ENCODE assay signal across 8 mouse cellular contexts in genomic region chr4:139602357-139603244, GRCm38 (mm10). TPM values are rescaled to one million over a fixed set of nuclear protein-coding genes. Genes with fewer than 3 reads are reported as not detected.
DNase-seq lines count a peak whose midpoint lies in the region; ATAC-seq and TF ChIP-seq lines count a peak whose summit lies in the region.

TSS of gene Gm21969 (plus strand) at chr4:139603186.

- ATAC-seq in frontal cortex, adult (ENCODE audit: low TSS enrichment) = peak; percentile 51; the same call in 1 of the 2 replicates
- ATAC-seq in stomach, embryonic 14.5 days (ENCODE audit: insufficient number of reproducible peaks, insufficient read depth, low FRiP score, low read depth) = no peak

- peak within 1 kb of the TSS; percentile 83 for H3K27ac ChIP-seq in stomach, embryonic 14.5 days (ENCODE audit: low read length)

- H3K36me3 ChIP-seq in C2C12 (ENCODE audit: control insufficient read depth, insufficient read depth) = peaks cover 35% of the 10 kb centered on the region
- peaks cover 10% of the 10 kb centered on the region; the same call in 1 of the 2 replicates for H3K36me3 ChIP-seq in stomach, embryonic 14.5 days (ENCODE audit: control insufficient read depth, insufficient read depth, low read length)

- H3K79me3 ChIP-seq in C2C12 (ENCODE audit: low read depth) = peaks cover 23% of the 10 kb centered on the region

- no peak within 1 kb of the TSS for H3K4me2 ChIP-seq in stomach, embryonic 14.5 days (replicated peaks; ENCODE audit: low read depth, low read length)

- H3ac ChIP-seq in C2C12 (ENCODE audit: control insufficient read depth, insufficient read length, low read depth) = peak within 1 kb of the TSS; percentile 48

- H3K9ac ChIP-seq in stomach, embryonic 14.5 days (replicated peaks; ENCODE audit: low read depth, low read length) = no peak within 1 kb of the TSS; the same call in 1 of the 2 replicates

- 50% methylated on average over 14 of the region's 14 CpGs for WGBS in stomach, embryonic 14.5 days

- TF ChIP-seq CTCF in C2C12 (IDR thresholded peaks at IDR 0.05; ENCODE audit: control insufficient read depth, insufficient read depth, insufficient read length) = no peak

- H3K4me3 ChIP-seq in C2C12 (ENCODE audit: insufficient read depth, poor library complexity, severe bottlenecking) = no peak within 1 kb of the TSS
- no peak within 1 kb of the TSS for H3K4me3 ChIP-seq in stomach, embryonic 14.5 days (ENCODE audit: low read depth, low read length)

- H3K4me1 ChIP-seq in stomach, embryonic 14.5 days (ENCODE audit: control insufficient read depth, insufficient read depth, low read length) = peaks cover 45% of the 10 kb centered on the region

- no peaks in the 10 kb centered on the region for H3K27me3 ChIP-seq in C2C12 (ENCODE audit: control insufficient read depth, insufficient read depth, insufficient read length)
- no peaks in the 10 kb centered on the region for H3K27me3 ChIP-seq in stomach, embryonic 14.5 days (ENCODE audit: control insufficient read depth, insufficient read depth, low read length)

- no peaks in the 10 kb centered on the region for H3K9me3 ChIP-seq in stomach, embryonic 14.5 days (ENCODE audit: control insufficient read depth, low read depth, low read length)

- no peak for DNase-seq in frontal cortex, postnatal 10 days (ENCODE audit: low spot score in 2 of 2)
- DNase-seq in brain, adult 2 months (ENCODE audit: low read depth, low spot score) = peak; percentile 52
- DNase-seq in frontal cortex, postnatal 25 days (ENCODE audit: low spot score in 2 of 2) = peak; percentile 39 to 50
- DNase-seq in kidney, postnatal 10 days = peak; percentile 78
- DNase-seq in lung, postnatal 14 days = peak; percentile 75

- peaks cover 72% of the 10 kb centered on the region for H3K79me2 ChIP-seq in C2C12 (ENCODE audit: control insufficient read depth, insufficient read depth)

TF ChIP-seq in C2C12, 6 proteins besides CTCF, POLR2A, EP300 and RAD21:
- TF ChIP-seq FOSL1 (IDR thresholded peaks at IDR 0.05; ENCODE audit: insufficient read depth, low read length, poor library complexity, severe bottlenecking) (no peak), MAX (IDR thresholded peaks at IDR 0.05) (no peak), USF1 (IDR thresholded peaks at IDR 0.05; ENCODE audit: low read depth) (no peak), MYOG (IDR thresholded peaks at IDR 0.05; ENCODE audit: control insufficient read depth, extremely low read depth, insufficient read length) (no peak), MYOD1 (IDR thresholded peaks at IDR 0.05; ENCODE audit: control insufficient read depth, insufficient read length, low read depth) (no peak), CEBPB (IDR thresholded peaks at IDR 0.05; ENCODE audit: low read depth) (no peak)

RNA-seq across cellular contexts. Expression of gene Gm21969, which starts in this region (rescaled TPM):
- polyA plus RNA-seq in C2C12 (2012; fragmentation: generic; extraction: Trizol) = 0.01 TPM
- not detected in 2 replicates for polyA plus RNA-seq in stomach, embryonic 14.5 days (2014; fragmentation: Nextera tagmentation; extraction: Ambion mirVana)

Comparison
In these comparisons a context has a peak if more than half of its experiments do, and no peak if none do; other contexts are left out.
1. DNase-seq: peak in brain, adult 2 months (single experiment), frontal cortex, postnatal 25 days (2 of 2), kidney, postnatal 10 days (single experiment) and lung, postnatal 14 days (single experiment); none in frontal cortex, postnatal 10 days (0 of 2).